Mouse (Mus musculus) yolk sac, embryonic 10.5 days (tissue): ENCODE data around the gene Tyr.
"Not testable (repeated sequence)": the region's sequence is repeated elsewhere in the genome, so short reads cannot be mapped to it uniquely, and the experiment has no call there.

Source experiments
- DNase-seq: peaks from one replicate; pipeline ENCODE4 v3.0.0-alpha.2; 2017; ENCODE audit warnings: low spot score

Gene Tyr

GRCm38 (mm10) chr7:87493412-87493811 lies at the start of gene Tyr:
Gene Tyr (minus strand): TSS chr7:87493512.
- DNase-seq, result no peak

DNA sequence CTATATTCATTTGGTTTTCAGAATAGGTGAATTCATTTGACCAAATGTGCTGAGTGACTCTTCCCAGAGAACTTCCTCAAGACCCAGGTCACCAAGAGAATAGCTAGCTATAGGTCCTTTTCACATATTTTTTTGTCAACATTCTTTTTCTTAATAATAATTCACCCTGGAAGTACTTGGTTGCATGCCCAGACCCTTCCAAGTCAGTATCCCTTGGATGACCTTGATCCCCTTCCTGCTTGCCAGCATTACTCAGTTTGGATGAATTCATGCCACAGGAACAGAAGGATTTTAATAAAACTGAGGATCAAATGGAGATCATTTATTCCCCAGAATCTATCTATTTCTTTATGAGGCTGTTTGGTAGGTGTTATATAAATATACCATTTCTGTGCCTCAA lies 45.7 kb upstream of the Tyr start:
- no peak for DNase-seq

GRCm38 (mm10) chr7:87494124-87494682 lies 891 bp upstream of the Tyr start:
- no peak for DNase-seq

DNA sequence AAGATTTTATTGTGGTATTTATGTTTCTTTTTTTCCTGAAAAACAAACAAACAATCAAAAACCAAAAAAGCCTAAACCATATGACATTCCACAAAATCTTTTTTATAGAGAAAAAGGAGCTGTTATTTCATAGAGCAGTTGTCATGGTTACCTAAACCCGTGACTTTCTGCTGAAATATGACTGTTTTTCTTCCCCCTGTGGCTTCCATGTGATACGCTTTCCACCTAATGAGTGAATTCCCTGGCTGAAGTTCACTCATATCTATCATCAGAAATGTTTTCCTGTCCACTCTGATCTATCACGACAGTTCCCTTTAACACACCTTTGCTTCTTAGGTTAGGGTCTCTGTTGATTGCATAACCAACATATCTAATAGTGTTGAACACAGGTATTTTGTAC lies 5.3 kb downstream of the Tyr start:
- DNase-seq, result no peak

GRCm38 (mm10) chr7:87413271-87413670 lies 80.0 kb downstream of the Tyr start:
- no peak for DNase-seq

- not testable (repeated sequence) for DNase-seq
These were observed 81.9 kb downstream of the Tyr start for GRCm38 (mm10) chr7:87411373-87411772.

DNA sequence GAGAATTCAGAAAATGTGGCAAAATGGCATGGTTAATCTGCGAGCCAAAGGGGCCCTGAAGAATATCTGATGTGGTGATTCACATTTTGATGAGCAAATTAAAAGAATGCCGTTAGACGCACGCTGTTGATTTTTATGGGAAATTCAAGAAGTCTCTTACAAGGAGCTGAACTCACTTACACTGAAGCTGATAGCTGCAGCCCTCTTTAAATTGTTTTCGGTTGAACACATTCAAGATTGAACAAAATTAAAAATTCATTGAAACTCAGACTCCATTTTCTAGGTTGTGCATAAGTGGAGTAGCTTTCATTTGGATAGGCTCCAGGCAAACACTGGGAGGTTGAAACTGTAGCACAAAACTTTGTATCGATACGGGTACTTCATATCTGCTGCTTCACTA lies 96.3 kb downstream of the Tyr start:
- DNase-seq, result no peak

DNA sequence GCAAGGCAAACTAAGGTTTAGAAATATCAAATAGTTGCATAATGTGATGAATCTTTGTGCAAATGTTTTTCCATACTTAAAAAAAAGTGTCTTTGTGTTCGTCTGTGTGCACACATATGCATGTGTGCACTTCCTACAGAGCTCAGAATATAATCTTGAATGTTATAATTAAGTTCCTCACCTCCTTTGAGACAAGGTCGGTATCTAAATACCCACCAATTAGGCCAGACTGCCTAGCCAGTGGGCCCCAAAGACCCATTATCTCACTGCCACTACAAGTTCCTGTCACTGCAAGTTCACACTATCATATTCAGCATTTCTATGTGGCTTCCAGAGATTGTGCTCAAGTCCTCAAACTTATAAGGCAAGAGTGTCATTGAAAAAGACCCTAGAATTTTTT lies 118.4 kb downstream of the Tyr start:
- DNase-seq, result no peak
